Mouse (Mus musculus): ENCODE measurements around the gene Hs3st2. TPM values are rescaled to one million over a fixed set of nuclear protein-coding genes. Genes with fewer than 3 reads are reported as not detected.

Gene Hs3st2
- polyA plus RNA-seq, 1 experiment from 2014 or later = 0.56 TPM

- 87% methylated on average over 11 of the region's 11 CpGs for whole genome bisulfite sequencing
- H3K9me3 ChIP-seq = no peaks in the 10 kb centered on the region
- H3K27ac ChIP-seq (replicated peaks) = no peak overlapping the region
- no peaks in the 10 kb centered on the region for H3K4me1 ChIP-seq
- no peak for DNase-seq (ENCODE audit: low spot score)
- H3K27me3 ChIP-seq (replicated peaks; ENCODE audit: low read depth, poor library complexity, severe bottlenecking) = no peaks in the 10 kb centered on the region
- no peak overlapping the region for H3K4me3 ChIP-seq
- H3K36me3 ChIP-seq (replicated peaks) = no peaks in the 10 kb centered on the region
Observed at GRCm38 (mm10) chr7:121410716-121411506, 19.3 kb downstream of the Hs3st2 start.

GRCm38 (mm10) chr7:121411507-121411898 is 19.8 kb downstream of the Hs3st2 start:
- no peak overlapping the region for H3K27ac ChIP-seq (replicated peaks)
- no peaks in the 10 kb centered on the region for H3K4me1 ChIP-seq
- H3K27me3 ChIP-seq (replicated peaks; ENCODE audit: low read depth, poor library complexity, severe bottlenecking) = no peaks in the 10 kb centered on the region
- H3K4me3 ChIP-seq = no peak overlapping the region
- no peaks in the 10 kb centered on the region for H3K36me3 ChIP-seq (replicated peaks)
- DNase-seq (ENCODE audit: low spot score) = no peak
- WGBS = 81% methylated on average over 7 of the region's 7 CpGs
- H3K9me3 ChIP-seq = no peaks in the 10 kb centered on the region

DNA sequence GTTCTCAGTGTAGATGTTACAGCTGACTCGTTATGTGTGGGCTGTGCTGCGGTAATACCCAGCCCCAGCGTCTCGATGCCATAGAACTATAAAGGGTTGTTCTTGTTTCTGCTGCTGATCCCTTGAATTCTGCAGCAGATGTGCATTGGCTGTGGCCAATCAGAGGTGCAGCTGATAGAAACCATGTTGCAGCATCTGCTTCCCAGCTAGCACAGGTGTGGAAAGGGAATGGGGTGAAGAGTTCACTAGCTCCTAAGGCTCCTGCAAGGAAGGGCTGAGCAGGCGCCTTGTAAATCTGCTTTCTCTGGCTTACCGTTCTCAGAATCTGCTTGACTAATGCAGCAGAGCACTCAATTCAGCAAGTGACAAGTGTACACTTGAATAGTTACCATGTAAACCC is 45.2 kb downstream of the Hs3st2 start:
- no peaks in the 10 kb centered on the region for H3K4me1 ChIP-seq
- H3K4me3 ChIP-seq = no peak overlapping the region
- DNase-seq (ENCODE audit: low spot score) = no peak
- no peaks in the 10 kb centered on the region for H3K27me3 ChIP-seq (replicated peaks; ENCODE audit: low read depth, poor library complexity, severe bottlenecking)
- no peak overlapping the region for H3K27ac ChIP-seq (replicated peaks)
- H3K9me3 ChIP-seq = no peaks in the 10 kb centered on the region
- 88% methylated on average over 6 of the region's 6 CpGs for WGBS
- no peaks in the 10 kb centered on the region for H3K36me3 ChIP-seq (replicated peaks)

DNA sequence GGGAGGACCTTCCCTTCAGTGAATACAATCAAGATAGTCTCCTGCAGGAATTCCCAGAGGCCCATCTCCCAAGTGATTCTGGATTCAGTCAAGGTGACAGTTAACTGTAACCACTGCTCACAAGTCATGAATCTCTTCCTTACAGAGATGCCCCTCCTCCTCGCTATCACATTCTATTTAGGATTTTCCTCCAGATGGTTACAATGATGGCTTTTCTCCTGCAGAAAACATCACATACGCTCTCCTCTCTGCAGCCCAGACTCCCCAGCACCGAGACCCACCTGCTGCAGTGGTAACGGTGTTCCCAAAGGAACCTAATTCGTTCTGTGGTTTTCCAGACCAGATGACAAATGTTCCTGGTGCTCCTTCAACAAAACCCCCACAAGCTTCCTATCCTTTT is 49.5 kb downstream of the Hs3st2 start:
- no peaks in the 10 kb centered on the region for H3K4me1 ChIP-seq
- no peaks in the 10 kb centered on the region for H3K36me3 ChIP-seq (replicated peaks)
- H3K4me3 ChIP-seq = no peak overlapping the region
- H3K27ac ChIP-seq (replicated peaks) = no peak overlapping the region
- H3K9me3 ChIP-seq = no peaks in the 10 kb centered on the region
- WGBS = 80% methylated on average over 5 of the region's 5 CpGs
- no peak for DNase-seq (ENCODE audit: low spot score)
- H3K27me3 ChIP-seq (replicated peaks; ENCODE audit: low read depth, poor library complexity, severe bottlenecking) = no peaks in the 10 kb centered on the region

- 73% methylated on average over 7 of the region's 7 CpGs for WGBS
Observed at GRCm38 (mm10) chr7:121444336-121444735, 52.7 kb downstream of the Hs3st2 start.

DNA sequence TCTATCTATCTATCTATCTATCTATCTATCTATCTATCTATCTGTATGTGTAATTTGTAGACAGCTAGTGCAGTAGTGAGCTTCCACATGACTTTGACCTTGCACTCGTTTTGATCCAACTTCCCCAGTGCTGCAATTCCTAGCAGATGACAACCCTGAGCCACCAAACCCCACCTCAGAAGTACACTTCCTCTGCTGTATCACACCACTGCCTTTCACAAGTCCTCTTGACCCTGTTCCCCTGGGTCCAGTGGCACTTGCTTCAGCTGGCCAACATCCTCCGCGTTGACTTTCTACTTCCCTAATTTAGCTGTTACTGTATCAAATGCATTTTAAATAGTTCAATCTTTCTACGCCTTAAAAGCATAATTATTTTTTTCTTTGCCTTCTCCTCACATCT is 54.6 kb downstream of the Hs3st2 start:
- WGBS = 85% methylated on average over 4 of the region's 4 CpGs
- Histone ChIP-seq H3K27me3 (replicated peaks; ENCODE audit: low read depth, poor library complexity, severe bottlenecking) (no peaks in the 10 kb centered on the region), H3K36me3 (replicated peaks) (no peaks in the 10 kb centered on the region), H3K27ac (replicated peaks) (no peak overlapping the region), H3K9me3 (no peaks in the 10 kb centered on the region), H3K4me1 (peaks cover 13% of the 10 kb centered on the region), H3K4me3 (no peak overlapping the region)
- no peak for DNase-seq (ENCODE audit: low spot score)

More at GRCm38 (mm10) chr7:121444336-121444735, 52.7 kb downstream of the Hs3st2 start:
- no peaks in the 10 kb centered on the region for H3K36me3 ChIP-seq (replicated peaks)
- no peak overlapping the region for H3K4me3 ChIP-seq
- no peaks in the 10 kb centered on the region for H3K9me3 ChIP-seq
- DNase-seq (ENCODE audit: low spot score) = no peak
- 0 out of 2 replicates have a peak, but pooled peaks cover 7% of the 10 kb centered on the region for H3K4me1 ChIP-seq
- no peaks in the 10 kb centered on the region for H3K27me3 ChIP-seq (replicated peaks; ENCODE audit: low read depth, poor library complexity, severe bottlenecking)
- no peak overlapping the region for H3K27ac ChIP-seq (replicated peaks)

DNA sequence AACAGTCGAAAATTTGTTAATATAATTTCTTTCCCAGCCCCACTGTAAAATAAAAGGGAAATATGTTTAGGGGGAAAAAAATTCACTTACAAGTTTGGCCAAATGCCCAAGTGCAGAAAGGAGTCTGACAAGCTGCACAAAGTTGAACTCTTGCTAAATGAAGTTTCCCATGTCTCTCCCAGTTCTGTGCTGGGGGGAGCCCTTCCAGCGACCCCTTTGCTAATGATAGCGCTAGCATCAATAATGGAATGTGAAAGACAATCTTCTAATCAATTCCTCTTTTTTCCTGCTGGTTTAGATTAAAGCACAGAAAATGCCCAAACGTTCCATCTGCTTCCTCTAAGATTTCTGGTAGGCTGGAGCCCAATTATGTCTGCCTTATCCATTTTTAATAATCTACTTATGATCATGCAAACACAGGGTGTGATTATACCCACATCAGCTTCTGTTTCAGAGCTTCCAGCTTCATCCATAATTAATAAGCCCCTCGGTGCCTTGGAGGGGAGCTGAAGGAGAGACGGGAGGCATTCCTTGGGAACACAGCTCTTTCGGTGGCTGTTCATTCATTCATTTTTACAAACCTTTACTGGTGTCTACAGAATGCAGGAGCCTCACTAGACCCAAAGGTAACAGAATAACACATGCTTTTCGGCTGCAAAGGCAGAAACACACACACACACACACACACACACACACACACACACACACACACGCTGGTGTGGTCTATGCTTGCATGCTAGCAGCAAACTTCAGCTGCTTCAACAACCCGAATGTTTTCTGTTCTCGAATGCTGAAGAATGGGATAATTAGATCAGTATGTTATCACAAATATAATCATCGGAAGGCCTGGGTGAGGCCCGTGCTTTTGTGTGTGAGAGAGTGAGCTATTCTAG is 59.5 kb downstream of the Hs3st2 start:
- no peaks in the 10 kb centered on the region for H3K36me3 ChIP-seq (replicated peaks)
- no peaks in the 10 kb centered on the region for H3K27me3 ChIP-seq (replicated peaks; ENCODE audit: low read depth, poor library complexity, severe bottlenecking)
- no peak overlapping the region for H3K4me3 ChIP-seq
- peak; percentile 29 for DNase-seq (ENCODE audit: low spot score)
- no peaks in the 10 kb centered on the region for H3K9me3 ChIP-seq
- H3K27ac ChIP-seq (replicated peaks) = no peak overlapping the region
- peaks cover 22% of the 10 kb centered on the region for H3K4me1 ChIP-seq
- 49% methylated on average over 13 of the region's 13 CpGs for WGBS

- no peak for DNase-seq (ENCODE audit: low spot score)
- WGBS = 89% methylated on average over 1 of the region's 1 CpGs
- no peak overlapping the region for H3K4me3 ChIP-seq
- H3K4me1 ChIP-seq = peaks cover 4% of the 10 kb centered on the region
- H3K27ac ChIP-seq (replicated peaks) = no peak overlapping the region
- no peaks in the 10 kb centered on the region for H3K27me3 ChIP-seq (replicated peaks; ENCODE audit: low read depth, poor library complexity, severe bottlenecking)
- H3K9me3 ChIP-seq = 0 out of 2 replicates have a peak, but pooled peaks cover 2% of the 10 kb centered on the region
- no peaks in the 10 kb centered on the region for H3K36me3 ChIP-seq (replicated peaks)
Observed at GRCm38 (mm10) chr7:121456716-121457115, 65.1 kb downstream of the Hs3st2 start.

GRCm38 (mm10) chr7:121458075-121458474 is 66.4 kb downstream of the Hs3st2 start:
- Histone ChIP-seq H3K27ac (replicated peaks) (no peak overlapping the region), H3K9me3 (0 out of 2 replicates have a peak, but pooled peaks cover 2% of the 10 kb centered on the region), H3K36me3 (replicated peaks) (no peaks in the 10 kb centered on the region), H3K27me3 (replicated peaks; ENCODE audit: low read depth, poor library complexity, severe bottlenecking) (no peaks in the 10 kb centered on the region), H3K4me3 (no peak overlapping the region), H3K4me1 (no peaks in the 10 kb centered on the region)
- WGBS = 58% methylated on average over 3 of the region's 3 CpGs
- no peak for DNase-seq (ENCODE audit: low spot score)

DNA sequence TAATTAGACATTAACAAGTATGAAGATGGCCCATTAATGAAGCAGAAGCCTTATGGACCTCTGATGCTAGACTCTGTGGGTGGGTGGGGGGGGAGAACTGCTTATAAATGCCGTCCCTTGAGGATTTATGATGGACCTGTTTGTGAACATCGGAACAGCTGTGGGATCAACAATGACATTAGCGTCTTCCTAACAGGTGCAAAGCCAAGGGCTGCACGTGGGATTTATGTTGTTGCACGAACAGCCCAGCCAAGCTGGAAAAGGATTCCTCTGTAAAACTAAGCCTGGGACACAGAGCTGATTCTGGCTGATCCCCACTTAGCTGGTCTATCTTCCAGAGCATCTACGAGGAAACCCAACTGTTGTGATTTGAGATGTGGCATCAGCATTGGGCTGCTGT is 69.0 kb downstream of the Hs3st2 start:
- Histone ChIP-seq H3K27ac (replicated peaks) (no peak overlapping the region), H3K4me1 (no peaks in the 10 kb centered on the region), H3K4me3 (no peak overlapping the region), H3K9me3 (0 out of 2 replicates have a peak, but pooled peaks cover 2% of the 10 kb centered on the region), H3K36me3 (replicated peaks) (no peaks in the 10 kb centered on the region), H3K27me3 (replicated peaks; ENCODE audit: low read depth, poor library complexity, severe bottlenecking) (no peaks in the 10 kb centered on the region)
- DNase-seq (ENCODE audit: low spot score) = no peak
- 89% methylated on average over 6 of the region's 6 CpGs for WGBS

GRCm38 (mm10) chr7:121464441-121464840 is 72.8 kb downstream of the Hs3st2 start:
- H3K27me3 ChIP-seq (replicated peaks; ENCODE audit: low read depth, poor library complexity, severe bottlenecking) = no peaks in the 10 kb centered on the region
- no peak overlapping the region for H3K27ac ChIP-seq (replicated peaks)
- no peaks in the 10 kb centered on the region for H3K36me3 ChIP-seq (replicated peaks)
- H3K4me1 ChIP-seq = no peaks in the 10 kb centered on the region
- no peaks in the 10 kb centered on the region for H3K9me3 ChIP-seq
- DNase-seq (ENCODE audit: low spot score) = no peak
- 92% methylated on average over 5 of the region's 5 CpGs for WGBS
- H3K4me3 ChIP-seq = no peak overlapping the region

- H3K36me3 ChIP-seq (replicated peaks) = no peaks in the 10 kb centered on the region
- WGBS = 86% methylated on average over 1 of the region's 1 CpGs
Observed at GRCm38 (mm10) chr7:121465111-121465510, 73.5 kb downstream of the Hs3st2 start.

More at GRCm38 (mm10) chr7:121465111-121465510, 73.5 kb downstream of the Hs3st2 start:
- Histone ChIP-seq H3K27ac (replicated peaks) (no peak overlapping the region), H3K4me1 (no peaks in the 10 kb centered on the region), H3K27me3 (replicated peaks; ENCODE audit: low read depth, poor library complexity, severe bottlenecking) (no peaks in the 10 kb centered on the region), H3K4me3 (no peak overlapping the region), H3K9me3 (no peaks in the 10 kb centered on the region)
- no peak for DNase-seq (ENCODE audit: low spot score)

All from embryonic facial prominence, embryonic 10.5 days (tissue).